Mouse (Mus musculus) brain, adult 2 months (tissue): Measurements from ENCODE around the gene Uhmk1.
"Not testable (repeated sequence)": the region's sequence is repeated elsewhere in the genome, so short reads cannot be mapped to it uniquely, and the experiment has no call there.

Experiments
- DNase-seq: peaks from one replicate; pipeline ENCODE4 v3.0.0; 2011; ENCODE audit warnings: low read depth, low spot score

Gene Uhmk1

DNA sequence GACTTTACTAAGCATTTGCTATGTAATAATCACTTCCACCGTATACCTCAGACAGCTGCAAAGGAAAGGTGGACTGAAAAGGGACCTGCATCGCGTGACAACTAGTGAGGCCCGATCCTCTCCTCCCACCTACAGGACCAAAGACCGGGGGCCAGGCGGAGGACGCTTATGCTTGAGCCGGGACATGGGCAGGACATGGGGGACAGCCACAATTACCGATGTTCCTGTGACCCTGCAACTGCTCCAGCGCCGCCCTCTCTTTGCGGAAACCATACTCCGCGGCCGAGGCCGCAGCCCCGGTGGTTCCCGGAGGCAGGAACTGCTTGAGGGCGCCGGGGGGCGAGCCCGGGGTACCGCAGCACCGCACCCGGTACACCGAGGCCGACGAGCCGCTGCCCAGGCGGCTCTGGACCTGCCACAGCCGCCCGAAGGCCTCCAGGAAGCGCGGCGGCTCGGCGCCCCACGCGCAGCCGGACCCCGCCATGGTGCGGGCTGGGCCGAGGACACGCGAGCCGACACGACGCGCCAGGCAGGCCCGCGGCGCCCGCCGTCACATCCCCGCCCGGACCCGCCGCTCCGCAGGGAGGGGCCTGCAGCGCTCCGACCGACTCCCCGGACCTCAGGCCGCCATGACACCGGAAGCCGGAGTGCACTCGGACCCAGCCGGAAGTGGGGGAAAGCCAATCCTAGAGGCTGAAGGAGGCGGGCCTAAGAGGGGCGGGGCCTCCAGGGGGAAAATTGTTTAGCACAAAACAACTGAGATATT, at the start of gene Uhmk1:
Uhmk1 (minus strand) TSS at position 641 of the 766 bp plus-strand sequence.
- DNase-seq = peak; percentile 96

DNA sequence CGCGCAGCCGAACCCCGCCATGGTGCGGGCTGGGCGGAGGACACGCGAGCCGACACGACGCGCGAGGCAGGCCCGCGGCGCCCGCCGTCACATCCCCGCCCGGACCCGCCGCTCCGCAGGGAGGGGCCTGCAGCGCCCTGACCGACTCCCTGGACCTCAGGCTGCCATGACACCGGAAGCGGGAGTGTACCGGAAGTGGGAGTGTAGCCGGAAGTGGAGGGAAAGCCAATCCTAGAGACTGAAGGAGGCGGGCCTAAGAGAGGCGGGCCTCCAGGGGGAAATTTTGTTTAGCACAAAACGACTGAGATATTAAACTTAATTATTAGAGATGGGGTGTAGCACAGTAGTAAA, 40.3 kb upstream of the Uhmk1 start:
- DNase-seq = peak; percentile 97

DNA sequence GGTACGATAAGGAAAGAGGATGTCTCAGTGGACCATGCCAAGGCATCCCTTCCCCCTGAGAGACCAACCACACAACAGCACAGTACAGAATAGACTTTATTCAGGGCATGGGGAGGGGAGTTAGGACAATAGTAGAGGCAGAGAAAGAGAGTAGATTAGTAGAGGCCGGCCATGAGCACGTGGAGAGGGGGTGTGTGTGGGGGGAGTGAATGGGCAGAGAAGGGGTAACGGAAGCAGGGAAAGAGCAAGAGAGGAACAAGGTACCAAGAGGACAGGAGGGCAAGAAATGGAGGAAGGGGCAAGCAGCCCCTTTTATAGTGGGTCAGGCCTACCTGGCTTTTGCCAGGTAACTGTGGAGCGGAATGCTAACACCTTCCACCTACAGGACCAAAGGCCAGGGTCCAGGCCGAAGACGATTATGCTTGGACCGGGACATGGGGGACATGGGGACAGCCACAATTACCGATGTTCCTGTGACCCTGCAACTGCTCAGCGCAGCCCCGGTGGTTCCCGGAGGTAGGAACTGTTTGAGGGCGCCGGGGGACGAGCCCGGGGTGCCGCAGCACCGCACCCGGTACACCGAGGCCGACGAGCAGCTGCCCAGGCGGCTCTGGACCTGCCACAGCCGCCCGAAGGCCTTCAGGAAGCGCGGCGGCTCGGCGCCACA, 39.8 kb upstream of the Uhmk1 start:
- no peak for DNase-seq

DNA sequence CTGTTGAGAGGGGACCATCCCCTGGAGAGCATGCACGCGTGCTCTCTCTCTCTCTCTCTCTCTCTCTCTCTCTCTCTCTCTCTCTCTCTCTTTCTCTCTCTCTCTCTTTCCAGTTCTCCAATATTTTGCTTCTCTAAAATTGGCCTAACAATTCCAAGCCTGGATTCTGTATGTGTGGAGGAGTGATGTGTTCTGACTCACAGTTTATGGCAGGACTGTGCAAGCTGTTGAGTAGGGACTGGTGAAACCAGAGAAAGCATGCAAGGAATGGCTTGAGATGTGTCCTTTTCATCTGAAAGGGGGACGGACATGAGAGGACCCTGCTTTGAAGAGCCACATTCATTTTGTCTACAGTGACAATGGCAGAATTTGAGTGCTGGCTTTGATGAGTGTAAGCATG, 29.8 kb upstream of the Uhmk1 start:
- peak; percentile 50 for DNase-seq

DNA sequence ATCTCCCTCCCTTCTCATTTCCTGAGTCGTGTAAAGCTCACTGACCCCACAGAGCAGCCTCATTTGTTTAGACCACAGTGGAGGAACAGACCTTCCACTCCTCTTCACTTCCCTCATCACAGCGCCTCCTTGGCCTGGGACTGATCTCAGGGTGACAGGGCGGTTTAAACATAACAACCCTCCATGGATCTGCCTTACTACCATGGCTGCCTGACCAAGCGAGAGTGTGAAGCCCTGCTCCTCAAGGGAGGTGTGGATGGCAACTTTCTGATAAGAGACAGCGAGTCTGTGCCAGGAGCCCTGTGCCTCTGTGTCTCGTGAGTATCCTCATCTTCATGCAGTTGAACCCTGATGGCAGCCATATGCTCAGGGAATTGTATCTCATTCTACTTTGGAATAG, 17.5 kb upstream of the Uhmk1 start, which contains the start of gene Sh2d1b2:
Sh2d1b2 (plus strand) TSS at position 62 of the 400 bp plus-strand sequence.
- not testable (repeated sequence) for DNase-seq

DNA sequence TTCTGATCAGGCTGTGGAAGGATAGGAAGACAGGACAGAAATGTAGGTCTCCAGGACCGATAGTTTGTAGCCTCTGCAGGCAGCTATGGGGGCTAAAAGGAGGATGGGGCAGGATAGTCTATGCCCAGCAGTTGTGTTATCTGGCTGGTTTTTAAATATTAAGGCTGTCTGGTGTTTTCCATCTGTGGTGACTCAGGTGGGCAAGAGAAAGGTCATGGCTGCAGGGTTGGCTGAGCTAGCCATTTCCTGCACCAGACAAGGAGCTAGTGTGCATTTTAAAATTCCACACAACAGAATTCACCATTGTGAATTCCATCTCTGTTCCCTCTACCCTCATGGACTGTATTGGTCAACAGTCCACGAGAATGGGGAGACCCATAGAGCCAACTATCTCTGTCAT, 8.1 kb upstream of the Uhmk1 start:
- DNase-seq = no peak

DNA sequence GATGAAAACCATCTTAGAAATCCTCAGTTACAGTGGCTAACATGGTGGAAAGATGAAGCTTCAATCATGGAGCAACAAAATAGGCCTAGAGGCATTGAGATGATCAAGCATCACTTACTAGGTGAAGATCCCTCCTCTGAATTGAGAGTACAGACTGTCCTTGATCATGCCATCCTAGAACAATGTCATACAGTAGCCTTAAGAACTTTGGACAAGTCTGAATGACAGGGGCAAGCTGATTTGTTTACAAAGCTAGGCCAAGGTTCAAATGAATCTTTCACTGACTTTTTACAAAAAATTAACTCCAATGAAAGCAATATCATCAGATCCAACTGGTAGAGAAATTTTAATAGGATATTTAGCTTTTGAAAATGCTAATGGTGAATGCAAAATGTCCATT, 5.2 kb upstream of the Uhmk1 start:
- no peak for DNase-seq

DNA sequence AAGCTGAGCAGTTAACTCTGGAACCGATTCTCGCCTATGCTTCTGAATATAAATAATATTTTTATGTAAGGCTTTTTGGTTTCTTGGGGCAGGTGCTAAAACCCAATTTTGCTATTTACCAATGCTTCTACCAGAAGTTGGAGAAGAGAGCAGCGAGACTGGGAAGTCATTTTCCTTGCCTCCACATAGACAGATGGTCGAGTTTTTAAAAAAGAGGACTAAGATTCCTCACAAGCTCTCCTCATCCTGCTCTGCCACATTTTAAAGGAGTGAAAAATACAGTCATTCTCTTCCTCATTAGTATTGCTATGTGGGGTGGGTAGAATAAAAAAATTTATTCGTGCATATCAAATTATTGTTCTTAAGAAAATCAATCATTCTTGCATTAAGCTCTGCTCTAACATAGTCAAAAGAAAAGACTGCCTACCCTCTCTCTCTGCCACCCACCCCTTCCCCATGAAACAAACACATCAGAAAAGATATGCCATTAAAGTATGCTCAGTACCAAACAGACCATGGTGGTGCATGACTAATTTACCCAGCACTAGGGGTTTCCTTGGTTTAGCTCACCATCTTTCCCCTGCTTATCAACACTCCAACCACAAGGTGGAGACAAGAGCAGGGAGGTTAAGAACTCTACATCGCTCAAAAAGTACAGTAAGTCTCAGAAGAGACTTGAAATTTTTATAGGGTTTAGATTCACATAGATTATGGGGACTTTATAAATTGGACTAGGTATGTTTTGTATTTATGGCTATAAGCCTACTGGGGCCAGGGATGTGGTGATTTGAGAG, 3.1 kb upstream of the Uhmk1 start:
- peak; percentile 63 for DNase-seq

DNA sequence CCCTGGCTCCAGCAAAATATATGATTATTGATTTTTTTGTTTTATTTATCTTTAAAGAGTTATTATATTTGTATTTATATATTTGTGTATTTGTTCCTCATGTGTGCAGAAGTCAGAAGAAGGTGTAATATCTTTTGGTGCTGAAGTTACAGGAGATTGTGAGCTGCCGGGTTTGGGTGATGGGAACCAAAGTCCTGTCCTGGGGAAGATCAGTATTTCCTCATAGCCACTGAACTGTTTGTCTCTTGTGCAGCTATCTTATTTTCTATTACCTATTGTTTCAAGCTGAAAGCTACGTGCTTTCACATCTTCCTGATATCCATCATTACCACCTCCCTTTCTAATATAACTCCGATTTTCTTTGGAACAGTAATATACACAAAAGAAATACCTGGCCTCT, 393 bp upstream of the Uhmk1 start:
- DNase-seq = no peak

DNA sequence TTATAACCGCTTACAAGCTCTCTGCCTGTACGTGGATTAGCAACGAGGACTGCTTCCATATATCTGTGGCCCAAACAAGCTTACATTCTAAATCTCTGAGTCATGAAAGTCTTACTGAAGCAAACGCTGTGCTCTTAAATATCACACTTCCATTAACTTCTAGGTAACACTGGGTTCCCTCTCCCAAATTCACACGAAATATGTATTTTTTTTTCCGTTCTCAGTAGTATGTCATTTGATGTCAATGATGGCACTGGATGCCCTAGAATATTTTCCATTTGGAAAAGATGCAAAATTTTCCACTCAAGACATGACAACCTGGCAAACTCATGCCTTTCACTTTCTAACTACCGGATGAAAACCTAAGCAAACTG, 827 bp downstream of the Uhmk1 start:
- peak; percentile 12 for DNase-seq

DNA sequence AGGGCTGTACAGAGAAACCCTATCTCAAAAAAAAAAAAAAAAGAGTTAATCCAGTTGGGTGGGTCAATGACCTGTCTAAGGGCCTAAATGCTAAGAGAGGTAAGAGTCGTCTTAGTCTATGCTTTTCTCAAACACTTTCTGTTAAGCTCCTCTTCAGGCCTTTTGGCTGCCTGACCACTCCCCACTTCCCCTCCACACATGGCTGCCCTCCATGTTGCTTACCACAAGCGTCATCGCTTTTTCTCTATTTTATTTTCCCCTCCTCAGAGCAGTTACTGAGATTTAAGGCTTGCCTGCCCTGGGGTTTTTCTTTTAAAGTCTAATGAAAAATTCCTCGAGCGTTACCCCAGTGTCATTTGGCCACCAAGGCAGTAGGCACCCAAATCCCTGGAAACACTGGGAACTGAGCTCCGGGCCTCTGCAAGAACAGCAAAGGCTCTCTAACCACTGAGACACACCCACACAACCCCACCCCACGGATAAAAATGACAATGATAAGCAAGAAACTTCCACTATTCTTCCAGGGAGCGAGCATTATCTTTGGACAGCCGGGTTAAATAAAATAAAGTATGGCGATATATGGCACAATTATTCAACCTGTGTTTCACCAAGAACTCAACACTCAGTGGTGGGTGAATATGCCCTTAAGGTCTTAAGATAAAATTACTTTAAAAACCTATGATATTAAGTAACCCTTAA, 1.9 kb downstream of the Uhmk1 start:
- DNase-seq = no peak

DNA sequence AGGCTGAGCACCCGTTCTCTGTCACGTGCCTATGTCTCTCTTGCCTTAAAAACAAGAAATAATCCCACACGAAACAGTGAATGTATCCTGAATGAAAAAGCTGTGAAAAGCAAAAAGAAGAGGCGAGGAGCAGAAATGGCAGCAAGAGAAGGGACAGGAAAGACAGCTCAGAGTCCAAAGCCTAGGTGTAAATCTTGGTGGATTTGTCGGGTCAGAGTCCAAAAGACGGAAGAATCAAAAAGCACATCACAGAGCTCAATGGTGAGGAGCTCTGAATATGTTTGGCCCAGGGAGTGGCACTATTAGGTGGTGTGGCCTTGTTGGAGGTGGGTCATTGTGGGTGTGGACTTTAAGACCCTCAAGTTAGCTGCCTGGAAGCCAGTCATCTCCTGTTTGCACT, 8.8 kb downstream of the Uhmk1 start:
- DNase-seq = no peak

DNA sequence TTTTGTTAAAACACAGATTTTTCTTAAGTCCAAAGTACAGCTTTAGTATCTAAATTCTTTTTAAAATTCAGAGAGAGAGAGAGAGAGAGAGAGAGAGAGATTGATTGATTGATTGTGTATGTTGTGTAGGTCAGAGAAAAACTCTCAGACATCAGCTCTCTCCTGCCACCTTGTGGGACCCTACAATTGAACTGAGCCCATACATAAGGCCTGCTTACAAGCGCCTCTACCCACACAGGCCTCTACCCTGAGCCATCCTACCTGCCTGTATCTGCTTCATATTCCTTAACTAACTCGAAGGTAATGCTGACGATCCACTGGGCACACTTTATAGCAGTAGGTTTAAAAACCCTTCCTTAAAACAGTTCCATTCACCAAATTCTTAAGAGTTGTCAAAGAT, 14.8 kb downstream of the Uhmk1 start:
- peak; percentile 61 for DNase-seq

DNA sequence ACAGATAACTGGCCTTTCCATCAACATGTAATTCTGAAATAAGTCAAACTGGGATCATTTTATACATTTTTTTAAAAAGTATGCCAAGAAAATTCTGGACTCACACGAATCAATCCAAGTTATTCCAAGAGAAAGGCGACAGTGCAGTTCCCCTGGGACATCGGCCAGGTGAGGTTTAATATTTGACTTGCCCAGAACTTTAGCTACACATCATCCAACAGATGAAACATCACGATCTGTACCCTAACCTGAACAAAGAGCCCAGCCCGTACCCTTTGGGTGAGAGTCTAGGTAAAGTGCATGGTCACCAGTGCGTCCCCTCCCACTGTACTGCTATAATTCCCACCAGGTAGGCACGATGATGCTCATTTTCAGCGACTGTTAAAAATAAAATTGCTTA, 19.0 kb downstream of the Uhmk1 start:
- DNase-seq = no peak

DNA sequence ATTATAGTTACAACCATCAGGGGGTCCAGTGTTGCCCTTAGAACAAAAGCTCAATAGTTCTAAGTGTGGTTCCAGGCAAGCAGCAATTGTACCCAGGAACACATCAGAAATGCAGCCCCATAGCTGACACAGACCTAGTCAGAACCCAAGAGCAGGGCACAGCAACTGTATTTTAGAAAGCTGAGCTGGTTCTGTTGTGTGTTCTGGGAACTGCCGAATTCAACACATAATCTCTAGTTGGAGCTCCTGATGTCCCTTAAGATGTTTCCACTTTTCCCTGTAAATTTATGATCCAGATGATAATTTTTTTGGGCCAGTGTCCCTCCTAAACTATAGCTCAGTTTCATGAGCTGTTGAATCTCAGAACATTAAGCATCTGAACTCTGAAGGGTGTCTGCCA, 23.3 kb downstream of the Uhmk1 start:
- DNase-seq = no peak

DNA sequence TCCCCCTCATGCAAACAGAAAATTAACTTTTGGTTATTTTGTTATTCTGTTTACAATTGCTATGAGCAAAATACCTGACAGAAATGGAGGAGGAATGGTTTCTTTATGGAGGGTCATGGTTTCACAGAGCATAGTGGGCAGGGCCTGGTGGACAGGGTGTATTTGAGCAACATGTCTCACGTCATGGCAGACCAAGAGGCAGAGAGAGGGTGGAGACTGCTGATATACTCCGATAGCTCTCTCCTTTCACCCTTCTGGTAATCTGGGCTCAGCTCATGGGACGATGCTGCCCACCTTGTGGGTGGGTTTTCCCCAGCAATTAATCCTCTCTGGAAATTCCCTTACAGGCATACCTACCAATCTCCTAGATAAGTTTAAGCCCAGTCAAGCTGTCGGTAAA, 25.0 kb downstream of the Uhmk1 start:
- DNase-seq = no peak

DNA sequence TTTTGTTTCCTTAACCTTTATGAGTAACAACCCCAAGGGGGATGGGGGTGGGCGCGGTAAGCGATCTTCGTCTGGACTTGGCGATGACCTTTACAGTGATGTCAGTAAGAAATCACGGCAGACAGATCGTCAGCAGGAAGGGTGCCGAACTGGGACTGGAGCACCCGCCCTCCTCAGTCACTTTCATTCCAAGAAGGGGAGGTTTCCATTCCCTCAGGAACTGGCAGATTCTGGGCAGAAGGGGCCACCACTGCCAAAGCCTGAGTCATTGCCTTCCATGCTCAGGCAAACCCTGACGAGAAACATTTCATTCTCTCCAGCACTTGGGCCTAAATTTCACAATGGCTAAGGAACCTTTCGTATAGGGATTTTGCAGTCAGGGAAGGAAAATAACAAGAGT, 26.6 kb downstream of the Uhmk1 start:
- DNase-seq = peak; percentile 82

DNA sequence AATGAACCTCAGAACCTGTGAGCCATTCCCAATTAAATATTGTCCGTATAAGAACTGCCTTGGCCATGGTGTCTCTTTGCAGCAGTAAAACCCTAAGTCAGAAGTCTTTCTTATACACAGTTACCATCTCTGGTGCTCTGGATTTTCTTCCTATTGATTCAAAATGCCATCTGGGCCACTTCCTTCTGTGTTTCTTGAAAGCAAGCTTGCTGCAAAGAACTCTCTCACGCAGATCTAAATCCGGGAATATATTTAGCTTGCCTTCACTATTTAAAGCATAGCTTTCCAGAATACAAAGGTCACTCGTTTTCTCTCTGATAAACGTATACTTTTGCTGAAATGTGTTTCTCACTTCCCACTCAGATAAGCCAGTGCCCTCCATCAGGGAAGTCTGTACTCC, 28.7 kb downstream of the Uhmk1 start:
- DNase-seq = peak; percentile 84

DNA sequence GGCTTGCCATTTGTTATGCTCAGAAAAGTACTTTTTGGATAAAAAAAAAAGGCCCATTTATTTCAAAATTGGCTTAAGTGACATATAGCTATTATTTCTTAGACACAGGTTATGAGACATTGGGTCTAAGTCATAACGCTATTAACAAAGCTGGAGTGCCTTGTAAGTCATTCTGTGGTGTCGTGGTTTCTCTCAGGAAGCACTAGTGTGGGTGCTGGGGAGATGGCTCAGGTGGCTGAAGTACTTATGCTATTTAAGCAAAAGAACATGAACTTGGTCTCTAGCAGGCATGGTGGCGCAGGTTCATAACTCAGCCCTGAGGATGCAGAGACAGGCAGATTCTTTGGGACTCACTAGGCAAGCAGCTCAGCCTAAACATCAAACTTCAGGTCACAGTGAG, 30.1 kb downstream of the Uhmk1 start:
- DNase-seq = no peak

DNA sequence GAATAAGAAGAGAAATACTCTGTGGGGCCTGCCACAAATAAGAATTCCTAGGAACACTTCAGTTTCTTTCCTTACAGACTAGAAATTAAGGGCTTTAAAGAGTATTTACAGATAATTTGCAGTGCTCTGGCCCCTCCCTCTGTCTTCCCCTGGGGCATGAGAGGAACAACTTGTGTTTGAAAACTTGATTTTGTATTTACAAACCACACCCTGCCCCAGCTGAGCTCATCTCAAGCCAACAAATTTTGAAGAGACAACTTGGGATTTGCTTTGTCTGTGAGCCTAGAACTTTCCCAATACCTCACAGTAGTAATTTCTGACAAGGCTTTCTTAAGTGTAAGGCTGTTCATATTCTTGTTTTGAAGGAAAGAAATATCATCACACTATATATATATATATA, 32.5 kb downstream of the Uhmk1 start:
- DNase-seq = no peak

DNA sequence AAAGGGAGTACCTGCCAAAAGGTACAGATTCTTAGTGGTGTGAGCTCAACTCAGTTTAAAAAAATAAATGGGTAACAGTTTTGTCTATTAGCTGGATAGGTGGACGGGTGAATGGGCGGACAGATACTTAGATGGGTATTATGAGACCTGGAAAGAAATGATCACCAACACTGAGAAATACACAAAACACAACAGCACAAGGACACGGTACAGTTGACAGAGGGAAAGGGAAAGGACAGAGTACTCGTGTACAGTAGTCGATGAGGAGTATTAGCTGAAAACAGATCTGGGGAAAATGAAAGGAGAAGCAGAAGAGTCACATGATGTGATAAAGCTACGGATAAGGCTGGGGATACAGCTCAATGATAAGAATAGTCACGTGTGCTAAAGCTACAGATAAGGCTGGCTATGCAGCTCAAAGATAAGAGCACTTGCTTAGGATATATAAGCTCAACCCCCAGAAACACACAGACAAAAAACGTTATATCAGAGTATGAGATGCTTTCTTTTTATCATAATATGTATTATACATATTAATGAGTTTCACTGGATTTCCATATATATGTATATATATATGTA, 38.4 kb downstream of the Uhmk1 start:
- DNase-seq = no peak

DNA sequence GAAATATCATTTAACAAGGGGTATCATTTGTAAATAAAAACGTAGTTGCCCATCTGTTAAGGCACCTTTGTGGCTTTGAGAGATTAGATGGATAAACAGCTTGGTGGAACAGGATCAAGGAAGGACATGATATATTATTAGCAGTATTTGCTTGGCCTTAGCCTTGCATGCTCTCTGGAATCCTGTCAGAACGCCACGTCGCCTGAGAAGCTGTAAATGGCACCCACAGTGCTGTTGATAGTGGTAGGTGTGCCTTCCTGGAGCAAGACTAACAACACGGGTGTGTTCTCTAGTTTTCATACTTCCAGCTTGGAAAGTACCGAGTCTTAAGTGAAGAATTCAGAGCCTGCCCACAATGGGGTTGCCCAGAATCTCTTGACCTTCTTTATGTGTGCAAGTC, 39.3 kb downstream of the Uhmk1 start:
- no peak for DNase-seq
